Mouse (Mus musculus) liver, adult (tissue): ENCODE results near the gene Strbp.

Source experiments
- GATA4 ChIP-seq: IDR thresholded peaks from 2 replicates; pipeline ENCODE4 v1.6.1; 2014; ENCODE audit warnings: mild to moderate bottlenecking, low read length; ENCODE audit not compliant: insufficient replicate concordance

The Strbp gene

DNA sequence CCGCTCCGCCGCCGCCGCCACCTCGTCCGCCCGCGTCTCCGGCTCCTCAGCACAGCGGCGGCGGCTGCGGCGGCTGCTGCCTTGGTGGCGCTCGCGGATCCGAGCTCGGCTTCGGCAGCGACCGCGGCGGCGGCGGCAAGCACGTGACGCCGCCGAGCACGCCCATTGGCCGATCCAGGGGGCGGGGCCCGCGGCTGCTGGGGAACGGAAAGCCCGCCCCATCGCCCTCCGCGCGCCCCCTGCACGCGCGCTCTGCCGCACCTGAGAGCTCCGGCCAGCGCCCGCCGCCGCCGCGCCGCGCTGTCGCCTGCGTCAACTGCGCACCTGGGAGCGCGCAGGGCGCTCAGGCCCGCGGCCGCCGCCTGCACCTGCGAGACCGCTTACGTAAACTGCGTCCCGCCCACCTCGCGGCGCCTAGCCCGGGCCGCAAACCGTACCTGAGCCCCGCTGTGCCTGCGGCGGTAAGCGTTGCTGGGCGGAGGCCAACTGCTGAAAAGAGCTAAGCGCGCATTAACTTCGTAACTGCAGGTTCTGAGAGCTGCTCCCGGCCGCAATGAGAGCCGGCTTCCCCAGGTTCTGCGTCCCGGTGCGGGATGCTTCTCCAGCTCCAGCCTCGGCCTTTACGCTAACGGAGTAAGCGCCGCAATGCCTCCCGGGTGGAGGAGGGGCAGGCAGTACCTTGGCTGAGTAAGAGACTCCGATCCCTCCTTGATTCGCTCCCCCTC, at the start of gene Strbp:
TSS of gene Strbp (minus strand) at position 630 of the 725 bp plus-strand sequence.
- no peak for TF ChIP-seq GATA4

DNA sequence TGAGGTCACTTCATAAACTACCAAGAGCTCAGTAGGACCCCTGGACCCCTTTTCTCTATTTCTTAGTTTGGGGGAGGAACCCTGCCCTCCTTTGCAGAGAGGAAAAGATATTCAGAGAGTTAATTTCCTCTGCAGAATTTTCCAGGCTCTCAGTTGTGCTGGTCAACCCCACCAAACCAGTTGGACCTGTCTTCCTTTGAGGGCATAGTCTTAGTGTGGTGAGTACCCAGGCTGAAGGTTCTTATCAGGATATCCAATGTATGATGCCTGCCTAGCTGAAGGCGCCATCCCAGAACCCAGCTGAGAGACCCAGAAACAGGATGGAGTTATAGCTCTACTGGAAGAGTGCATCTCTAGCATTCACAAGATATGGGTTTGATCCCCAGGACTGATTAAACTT, 47.5 kb upstream of the Strbp start:
- no peak for TF ChIP-seq GATA4

DNA sequence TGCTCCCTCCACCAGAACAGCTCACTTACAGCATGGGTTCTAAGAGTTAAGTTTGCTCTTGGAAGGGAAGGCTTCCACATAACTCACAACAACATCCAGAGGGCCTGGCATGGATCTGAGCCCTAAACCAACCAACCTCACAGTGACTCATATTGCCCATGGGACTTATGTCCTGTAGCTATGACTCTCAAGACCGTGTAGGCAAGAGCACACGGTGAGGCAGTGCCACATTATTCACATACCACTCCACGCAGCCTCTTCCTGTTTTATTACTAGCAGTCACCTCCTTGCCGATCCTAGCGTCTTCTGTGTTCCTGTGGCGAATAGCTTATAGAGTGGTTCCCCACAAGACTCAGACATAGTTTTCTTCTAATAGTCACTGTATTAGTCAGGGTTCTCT, 45.7 kb upstream of the Strbp start:
- no peak for TF ChIP-seq GATA4

DNA sequence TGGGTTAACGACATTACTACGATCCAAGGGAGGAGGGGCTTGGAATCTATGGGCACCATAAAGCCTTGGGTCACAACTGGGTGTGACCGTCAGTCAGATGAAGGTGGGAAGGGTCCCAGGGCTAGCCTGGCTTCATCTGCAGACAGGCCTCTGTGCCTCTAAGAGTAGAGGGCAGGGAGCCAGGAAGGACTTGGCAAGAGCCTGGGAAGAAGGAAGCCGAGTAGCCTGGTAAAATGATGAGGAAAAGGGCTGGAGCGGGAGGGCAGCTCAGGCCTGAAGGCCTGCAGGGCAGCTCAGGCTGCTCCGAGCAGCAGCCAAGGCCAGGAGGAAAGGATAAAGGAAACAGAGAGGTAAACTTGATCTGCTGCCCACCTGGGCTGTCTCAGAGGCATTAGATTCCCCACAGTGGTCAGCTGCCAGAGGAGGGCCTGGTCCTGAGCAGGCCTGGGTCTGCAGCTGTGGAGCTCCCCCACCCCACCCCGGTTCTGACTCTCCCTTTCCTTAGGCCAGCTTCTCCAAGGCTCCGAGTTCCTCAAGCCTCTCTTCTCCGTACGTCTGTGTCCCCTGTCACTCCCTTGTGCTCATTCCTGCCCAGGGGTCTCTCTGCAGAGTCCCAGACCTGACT, 44.9 kb upstream of the Strbp start:
- no peak for TF ChIP-seq GATA4

DNA sequence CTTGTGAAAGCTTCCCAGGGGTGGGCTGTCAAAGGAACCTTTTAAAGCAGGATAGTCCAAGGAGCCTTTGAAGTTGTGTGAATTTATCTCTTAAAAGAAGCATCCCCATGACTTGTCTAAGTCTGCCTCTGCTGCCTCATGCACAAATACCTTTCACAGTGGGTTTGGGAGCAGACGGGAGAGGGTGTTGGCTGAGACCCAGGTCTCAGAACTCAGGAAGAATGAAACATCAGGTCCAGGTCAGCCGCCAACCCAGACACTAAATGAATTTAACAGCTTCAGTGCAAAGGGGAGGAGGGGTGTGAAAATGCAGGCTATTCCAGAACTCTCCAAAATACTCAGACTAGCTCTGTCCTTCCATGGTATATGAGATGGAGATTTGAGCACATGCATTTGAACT, 44.2 kb upstream of the Strbp start:
- no peak for TF ChIP-seq GATA4

DNA sequence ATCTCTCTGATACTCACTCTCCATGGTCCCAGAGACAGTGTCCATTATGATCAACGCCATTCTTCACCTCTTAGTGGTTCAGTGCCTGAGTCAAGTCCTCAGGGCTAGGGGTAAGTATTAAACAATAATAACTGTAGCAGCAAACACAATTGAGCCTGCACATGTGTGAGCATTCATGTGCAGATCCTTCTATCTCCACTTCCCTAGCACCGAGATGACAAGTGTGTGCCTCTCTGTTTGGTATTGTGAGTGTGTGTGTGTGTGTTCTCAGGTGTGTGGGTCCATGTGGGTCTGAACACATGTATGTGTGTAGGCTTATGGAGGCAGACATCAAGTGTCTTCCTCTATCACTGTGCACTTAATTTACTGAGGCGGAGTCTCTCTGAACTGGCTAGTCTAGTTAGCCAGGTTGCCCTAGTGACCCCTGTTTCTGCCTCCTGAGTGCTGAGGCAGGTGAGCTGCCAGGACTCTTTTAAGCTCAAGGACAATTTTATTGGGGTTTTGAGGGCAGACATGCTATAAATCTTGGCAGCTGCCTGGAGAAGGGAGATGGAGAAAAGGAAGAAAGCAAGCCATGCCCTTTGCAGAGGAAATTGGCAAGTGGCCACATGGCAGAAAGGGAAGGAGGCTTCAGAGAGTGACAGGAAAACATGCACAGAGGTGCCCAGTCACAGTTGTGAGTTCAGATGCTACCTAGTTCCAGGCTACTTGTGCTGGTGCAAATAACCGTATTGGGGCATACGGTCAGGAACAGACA, 42.8 kb upstream of the Strbp start:
- TF ChIP-seq GATA4 = no peak

DNA sequence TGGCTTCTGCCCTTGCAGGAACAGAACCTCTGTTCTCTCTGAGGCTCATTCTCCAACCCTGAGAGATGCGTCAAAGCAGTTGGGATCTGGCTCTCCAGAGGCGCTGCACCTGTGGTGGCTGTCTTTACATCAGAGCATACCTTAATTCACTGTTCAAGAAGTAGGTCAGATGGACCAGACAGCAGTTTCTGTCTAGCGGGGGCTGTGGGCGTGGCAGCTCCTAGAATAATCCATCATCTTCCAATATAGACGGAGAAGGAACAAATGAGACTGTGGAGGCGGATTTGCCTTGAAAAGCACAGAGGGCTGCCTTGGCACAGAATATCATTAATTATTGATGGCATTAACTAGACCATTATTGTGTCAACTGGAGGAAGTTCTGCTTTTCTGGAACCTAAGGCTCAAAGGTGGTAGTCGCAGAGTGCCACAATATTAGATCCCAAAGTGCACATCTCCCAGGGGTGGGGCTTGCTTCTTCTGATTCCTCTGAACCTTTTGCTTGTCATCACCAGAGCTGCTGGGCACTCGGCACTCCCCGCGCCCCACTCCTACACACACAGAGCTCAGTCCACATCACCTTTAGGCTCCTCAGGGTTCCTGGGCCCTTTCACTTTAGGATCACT, 41.2 kb upstream of the Strbp start:
- TF ChIP-seq GATA4 = no peak

DNA sequence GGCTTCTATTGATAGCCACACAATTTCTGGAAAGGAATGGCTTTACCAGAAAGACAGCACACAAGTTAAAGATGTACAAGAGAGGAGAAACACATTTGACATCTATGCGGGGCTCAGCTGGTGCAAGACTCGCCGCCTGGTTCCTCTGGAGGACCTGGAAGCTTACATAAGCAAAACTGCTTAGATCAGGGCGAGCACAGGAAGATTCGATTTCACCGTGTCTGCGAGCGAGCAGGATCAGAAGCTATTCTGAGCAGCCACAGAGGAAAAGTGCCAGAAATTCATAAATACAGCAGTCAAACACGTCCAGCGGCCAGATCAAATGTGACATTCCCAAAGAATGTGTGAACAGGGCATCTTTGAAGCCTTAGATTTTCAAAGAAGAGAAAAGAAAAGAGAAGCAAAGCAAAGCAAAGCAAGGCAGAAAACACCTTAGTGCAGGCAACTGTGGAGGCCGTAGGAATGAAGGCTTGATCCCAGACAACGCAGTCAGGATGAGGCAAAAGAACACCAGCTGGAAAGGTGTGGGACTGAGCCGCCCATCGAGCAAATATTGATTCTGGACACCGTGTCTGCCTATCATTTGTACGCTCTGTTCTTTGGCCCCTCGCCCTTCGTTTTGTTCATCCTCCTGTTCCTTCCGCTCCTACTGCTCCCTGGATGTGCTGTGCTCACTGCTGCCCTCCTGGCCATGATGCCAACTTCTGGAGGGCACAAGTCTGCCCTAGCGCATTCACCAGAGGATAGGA, 38.3 kb upstream of the Strbp start:
- TF ChIP-seq GATA4 = peak; percentile 60; the same call in 1 of the 2 replicates

DNA sequence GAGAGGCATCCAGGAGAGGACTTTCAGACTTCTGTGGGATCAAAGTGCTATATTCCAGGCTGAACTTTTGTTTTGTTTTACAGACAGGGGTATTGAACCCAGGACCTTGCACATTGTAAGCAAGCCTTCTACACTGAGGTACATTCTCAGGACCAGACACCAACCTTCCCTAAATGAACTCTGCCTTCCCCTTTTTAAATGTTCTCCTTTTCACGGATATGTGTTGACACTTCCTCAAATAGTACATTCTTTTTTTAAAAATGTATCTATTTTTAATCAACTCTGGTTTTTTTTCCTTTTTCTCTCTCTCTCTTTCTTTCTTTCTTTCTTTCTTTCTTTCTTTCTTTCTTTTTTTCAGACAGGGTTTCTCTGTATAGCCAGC, 32.1 kb upstream of the Strbp start:
- TF ChIP-seq GATA4 = no peak

DNA sequence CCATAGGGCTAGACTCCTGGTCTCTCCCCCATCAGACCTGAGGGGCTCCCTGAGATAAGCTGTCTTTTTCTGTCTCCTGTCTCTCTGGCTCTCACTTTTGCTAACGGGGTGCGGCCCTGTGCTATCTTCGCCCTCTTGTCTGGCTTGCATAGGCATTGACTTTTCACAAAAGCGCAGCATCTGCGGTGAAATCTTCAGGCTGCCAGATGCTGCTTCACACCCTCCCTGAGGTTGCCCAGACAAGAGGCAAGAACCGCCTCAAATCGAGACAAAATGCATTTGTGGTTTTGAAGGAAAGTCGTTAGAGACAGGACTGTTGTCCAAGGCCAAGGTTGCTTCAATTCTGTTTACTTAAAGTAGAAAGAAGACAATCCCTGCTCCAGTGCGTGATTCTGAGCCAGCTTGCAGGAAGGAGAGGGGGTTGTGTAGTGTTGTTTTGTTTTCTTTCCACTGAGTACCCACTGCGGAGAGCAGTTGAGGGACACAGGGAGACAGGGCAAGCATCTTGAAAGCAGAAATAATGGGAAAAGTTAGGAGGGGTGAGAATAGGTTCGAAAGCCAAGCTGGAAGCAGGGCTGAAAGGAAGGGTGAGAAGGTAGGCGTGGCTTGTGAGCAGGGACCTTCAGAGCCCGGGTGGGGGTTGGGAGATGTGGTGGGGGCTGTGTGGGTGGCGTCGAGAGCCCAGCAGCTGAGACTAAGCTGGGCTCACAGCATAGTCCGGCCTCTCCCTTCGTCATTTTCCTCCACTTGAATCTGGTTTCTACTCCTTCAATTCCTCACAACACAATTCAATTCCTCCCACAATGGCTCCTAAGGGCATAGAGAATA, 31.5 kb upstream of the Strbp start:
- no peak for TF ChIP-seq GATA4

DNA sequence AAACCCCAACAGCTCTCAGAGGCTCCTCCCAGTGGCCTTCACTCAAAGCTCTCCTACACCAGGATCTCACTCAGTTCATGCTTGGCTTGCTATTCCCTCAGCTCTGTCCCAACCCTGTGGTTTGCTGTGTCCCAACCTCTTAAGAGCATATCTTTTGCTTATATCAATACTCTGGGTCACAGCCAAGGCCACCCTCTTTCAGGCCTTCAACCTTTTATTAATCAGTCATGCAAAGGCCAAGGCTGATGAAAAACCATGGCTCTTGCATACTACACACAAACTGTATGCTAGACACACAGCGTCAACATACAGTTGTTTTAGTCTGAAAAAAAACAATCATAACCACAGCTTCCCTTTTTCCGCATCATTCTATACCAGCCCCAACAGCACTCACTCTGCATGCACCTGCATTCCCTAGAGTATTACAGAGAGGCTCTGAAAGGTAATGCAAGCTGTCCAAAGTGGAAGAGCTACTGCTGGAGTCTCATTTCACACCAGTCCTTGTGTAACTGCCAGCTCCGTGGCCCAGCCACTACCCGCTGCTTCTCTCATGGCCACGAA, 27.7 kb upstream of the Strbp start:
- TF ChIP-seq GATA4 = no peak

DNA sequence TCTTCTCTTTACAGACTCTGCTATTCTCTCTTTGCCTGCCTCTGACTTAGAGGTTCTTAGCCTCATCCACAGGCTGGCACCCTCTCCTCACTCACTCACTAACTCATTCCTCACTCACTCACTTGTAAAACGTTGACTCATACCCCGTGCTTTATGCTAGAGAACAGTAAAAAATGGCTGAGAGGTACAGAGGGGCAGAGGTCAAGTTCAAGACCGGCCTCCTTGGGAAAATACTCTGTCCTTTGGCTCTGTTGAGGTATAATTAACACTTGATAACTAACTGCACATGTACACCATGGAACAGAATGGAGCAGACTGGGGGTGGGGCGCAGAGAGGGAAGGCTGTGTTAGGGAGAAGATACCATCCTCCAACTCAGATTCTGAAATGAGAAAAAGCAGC, 20.6 kb upstream of the Strbp start:
- TF ChIP-seq GATA4 = no peak

DNA sequence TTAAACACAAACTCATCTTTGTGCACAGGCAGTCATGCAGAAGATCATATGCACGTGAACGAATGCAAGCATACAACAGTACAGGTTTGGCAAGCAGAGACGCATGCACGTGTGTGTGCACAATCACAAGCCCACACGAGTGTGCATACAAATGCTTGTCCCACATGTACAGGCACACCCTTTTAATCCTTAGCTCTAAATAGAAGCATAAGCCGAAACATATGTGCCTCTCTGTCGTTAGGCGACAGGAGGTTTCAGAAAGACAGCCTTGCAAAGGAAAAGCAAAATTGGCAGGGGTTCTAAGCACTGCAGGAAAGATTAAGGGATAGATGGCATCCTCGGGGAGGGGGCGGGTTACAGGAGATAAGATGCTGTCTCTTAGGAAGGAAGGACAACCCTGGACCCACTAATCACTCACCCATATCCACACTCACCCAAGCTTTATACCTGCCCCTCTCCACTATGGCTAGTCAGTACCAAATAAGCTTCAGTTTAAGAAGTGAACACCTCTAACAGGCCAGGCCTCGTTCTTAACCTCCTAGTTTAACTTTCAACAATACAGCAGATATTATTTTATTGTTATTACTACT, 19.9 kb upstream of the Strbp start:
- TF ChIP-seq GATA4 = no peak
